Mouse (Mus musculus) cerebellum, adult 9-10 months (tissue): ENCODE results near the gene Tnfsfm13.

Source experiments
- DNase-seq: peaks from one replicate; pipeline ENCODE4 v3.0.0; 2022

The Tnfsfm13 gene

GRCm38 (mm10) chr11:69653399-69653798, 42.5 kb downstream of the Tnfsfm13 start:
- no peak for DNase-seq

DNA sequence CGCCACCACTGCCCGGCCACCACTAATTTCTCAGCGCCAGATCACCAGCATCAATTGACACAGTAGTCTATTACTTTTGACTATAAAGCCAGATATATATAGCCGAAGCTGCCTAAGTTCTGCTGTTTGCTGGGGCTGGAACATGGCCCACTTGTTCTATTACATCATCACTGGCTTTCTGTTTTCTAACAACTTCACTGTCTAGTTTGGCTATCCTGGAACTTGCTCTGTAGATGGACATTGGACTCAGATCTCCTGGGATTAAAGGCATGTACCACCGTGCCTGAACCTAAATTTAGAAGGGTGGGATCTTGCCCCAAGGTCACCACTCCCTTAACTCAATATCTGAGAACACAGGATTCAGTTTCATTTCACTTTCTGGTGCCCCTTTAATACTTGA, 50.0 kb downstream of the Tnfsfm13 start:
- no peak for DNase-seq

- peak; percentile 16 for DNase-seq
Observed at GRCm38 (mm10) chr11:69635471-69635870, 60.4 kb downstream of the Tnfsfm13 start.

- peak; percentile 73 for DNase-seq
Observed at GRCm38 (mm10) chr11:69633128-69633866, 62.6 kb downstream of the Tnfsfm13 start.
